Mouse (Mus musculus): ENCODE data around the gene Akr7a5.
A peak's percentile ranks its signal among the peaks of the same experiment; 100 is the strongest.

Gene Akr7a5

DNA sequence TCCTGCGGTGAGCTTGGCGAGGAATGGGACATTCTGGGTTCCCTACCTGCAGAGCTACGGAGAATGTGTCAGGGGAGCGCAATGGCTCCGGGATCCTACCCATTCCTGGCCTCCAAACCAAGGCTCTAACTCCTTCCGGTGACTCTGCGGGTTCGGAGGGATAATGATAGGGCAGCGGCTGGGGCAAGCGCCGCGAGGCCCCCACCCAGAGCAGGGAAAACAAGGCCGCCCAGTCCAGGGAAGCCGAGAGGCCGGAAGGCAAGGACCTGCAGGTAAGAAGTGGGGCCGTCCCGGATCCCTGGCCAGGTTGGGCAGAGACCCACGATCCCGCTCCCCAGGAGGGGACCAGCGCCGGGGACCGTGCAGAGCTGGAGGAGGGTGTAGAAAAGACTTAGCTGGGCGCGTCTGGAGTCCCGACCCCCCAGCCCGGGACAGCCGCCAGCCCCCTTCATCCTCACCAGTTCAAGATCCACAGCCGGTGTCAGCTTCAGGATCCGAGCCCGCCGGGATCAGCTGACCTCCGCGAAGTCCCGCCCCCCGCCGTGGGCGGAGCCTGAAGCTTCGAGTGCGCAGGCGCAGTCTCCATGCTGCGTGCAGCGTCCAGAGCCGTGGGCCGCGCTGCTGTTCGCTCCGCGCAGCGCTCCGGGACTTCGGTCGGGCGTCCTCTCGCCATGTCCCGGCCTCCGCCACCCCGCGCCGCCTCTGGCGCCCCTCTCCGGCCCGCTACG, at the start of gene Akr7a5, which contains the start of gene Pqlc2:
Akr7a5 (plus strand) TSS at position 574 of the 728 bp plus-strand sequence.
Pqlc2 (minus strand) TSS at position 538 of the 728 bp plus-strand sequence.
- peak; percentile 93 for DNase-seq (ENCODE audit: extremely low read depth, insufficient read length, low spot score)

DNA sequence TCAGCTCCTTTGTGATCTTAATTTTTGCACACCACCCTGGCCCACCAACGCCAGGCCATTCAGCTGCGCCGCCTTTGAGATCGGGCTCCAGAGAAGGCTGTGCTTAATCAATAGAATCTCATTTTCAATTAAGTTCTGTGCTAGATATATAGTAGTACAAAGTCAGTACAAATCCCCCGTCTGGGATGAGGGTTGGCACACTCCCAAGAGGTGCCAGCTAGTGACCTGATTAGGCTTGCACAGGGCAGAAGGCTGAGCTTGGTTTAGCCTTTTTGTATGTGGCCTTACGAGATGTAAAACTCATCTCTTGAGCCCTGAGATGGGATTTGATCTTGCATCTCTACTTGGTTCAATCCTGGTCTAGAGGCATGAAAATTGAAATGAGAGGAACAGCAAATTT, 47.6 kb upstream of the Akr7a5 start:
- no peak for DNase-seq (ENCODE audit: extremely low read depth, insufficient read length, low spot score)

DNA sequence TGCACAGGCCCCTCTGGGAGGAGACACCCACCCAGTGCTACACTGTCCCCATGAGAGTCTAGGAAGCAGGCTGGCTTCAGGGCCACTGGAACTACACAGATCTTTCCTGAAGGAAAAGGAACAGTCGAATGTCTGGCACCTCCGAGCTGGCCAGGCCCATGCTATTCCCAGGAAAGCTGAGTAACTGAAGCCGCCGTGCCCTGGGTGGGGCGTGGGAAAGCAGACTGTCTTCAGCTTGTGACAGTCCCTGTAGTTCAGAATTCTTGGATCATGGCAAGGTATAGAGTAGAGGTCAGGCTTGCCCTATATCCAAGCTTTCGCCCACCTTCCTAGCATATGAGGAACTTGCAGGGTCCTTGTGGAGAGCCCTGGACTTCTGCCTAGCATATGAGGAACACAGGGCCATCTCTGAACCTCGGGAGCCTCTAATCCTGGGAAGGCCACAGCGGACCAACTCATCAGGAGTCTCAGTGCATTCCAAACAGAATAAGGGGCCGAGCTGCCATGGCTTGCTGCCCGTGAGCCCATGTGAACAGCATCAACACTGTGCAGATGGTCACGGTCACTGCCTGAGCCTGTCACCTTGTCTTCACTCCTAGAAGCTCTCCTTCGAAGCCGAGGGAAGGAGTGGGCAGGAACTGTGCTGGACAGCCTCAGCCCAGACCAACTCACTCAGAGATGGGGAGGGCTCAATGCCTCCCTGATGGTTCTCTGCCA, 44.6 kb upstream of the Akr7a5 start:
- no peak for DNase-seq (ENCODE audit: extremely low read depth, insufficient read length, low spot score)

DNA sequence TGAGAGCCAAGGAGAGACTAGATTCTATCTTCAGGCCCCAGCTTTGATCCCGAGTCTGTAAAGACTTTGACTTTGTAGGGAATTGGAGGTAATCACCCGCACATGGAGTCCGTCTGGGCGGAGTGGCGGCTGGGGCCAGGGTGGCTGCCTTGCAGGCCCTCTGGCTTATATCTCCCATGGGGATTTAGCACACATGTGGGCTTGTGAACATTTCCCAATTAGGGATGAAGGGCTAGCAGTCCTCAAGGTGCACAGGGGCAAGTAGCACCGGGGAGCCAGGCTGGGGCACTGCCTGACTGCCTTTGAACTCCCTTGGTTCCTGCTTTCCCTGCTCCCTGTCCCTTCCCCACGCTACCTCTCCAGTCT, 44.1 kb upstream of the Akr7a5 start:
- DNase-seq (ENCODE audit: extremely low read depth, insufficient read length, low spot score) = no peak

DNA sequence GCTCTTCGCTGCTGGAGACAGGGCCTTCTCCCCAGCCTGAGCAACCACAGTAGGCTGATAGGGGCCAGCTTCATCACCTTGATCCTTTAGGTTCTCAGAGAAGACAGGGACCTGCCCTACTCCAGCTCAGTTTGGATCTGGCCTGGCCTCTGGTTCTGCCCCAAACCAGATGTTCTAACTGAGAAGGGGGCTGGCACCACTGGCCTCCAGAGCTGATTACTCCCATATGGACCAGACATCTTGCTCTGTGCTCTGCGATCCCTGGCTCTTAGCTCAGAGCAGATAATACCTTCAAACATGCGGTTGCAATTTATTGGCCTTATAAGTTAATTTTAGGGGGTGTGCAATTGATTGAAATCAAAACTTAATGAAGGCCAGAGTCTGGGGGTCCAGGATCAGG, 43.2 kb upstream of the Akr7a5 start:
- DNase-seq (ENCODE audit: extremely low read depth, insufficient read length, low spot score) = no peak

DNA sequence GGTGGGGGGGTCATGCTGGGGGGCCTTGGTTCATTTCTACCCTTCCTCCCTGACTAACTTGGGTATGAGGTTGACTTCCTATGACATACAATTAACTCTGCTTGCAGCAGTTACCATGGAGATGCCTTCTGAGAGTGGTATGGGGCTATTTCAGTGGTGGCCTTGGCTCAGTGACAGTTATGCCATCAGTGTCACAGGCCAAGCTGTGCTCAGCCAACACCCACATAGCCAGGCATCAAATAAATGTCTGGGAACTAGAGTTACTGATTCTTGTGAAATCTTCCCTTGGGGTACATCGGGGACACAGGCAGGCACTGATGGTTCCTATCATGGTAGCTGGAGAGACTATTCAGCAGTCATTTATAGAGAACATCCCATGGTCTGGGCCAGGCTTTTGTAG, 42.3 kb upstream of the Akr7a5 start:
- DNase-seq (ENCODE audit: extremely low read depth, insufficient read length, low spot score) = no peak

DNA sequence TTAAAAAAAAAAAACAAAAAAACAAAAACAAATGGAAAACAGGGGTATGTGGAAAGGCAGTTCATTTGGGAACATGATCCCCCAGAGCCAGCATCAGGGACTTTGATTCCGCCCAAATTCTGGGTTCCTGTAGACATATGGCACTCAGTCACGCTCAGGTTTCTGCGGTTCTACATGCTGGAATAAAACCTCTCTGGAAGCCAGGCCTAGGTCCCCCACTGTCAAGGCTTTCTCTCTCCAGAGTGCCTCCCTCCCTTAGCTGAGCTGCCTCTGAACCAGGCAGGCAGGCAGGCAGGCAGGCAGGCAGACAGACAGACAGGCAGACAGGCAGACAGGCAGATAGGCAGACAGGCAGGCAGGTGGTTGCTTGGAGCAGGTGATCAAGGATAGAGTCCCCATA, 40.4 kb upstream of the Akr7a5 start:
- no peak for DNase-seq (ENCODE audit: extremely low read depth, insufficient read length, low spot score)

DNA sequence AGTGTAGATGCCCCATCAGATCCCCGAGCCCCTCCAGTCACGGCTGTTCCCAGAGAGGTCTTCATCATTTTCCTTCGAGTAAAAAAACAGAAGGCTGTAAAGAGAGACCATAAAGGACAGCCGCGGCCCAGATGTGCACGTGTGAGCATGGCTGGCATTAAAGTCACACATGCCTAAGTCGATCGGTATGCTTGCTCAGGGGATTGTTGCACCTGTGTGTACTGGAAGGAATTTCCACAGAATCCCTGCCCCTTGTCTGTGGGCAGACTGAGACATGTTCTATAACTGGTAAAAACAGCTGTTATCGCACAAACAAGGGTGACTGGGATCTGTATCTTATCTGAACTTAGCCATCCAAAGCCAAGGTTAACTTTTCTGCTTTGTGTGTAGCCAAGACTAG, 39.0 kb upstream of the Akr7a5 start:
- DNase-seq (ENCODE audit: extremely low read depth, insufficient read length, low spot score) = no peak

DNA sequence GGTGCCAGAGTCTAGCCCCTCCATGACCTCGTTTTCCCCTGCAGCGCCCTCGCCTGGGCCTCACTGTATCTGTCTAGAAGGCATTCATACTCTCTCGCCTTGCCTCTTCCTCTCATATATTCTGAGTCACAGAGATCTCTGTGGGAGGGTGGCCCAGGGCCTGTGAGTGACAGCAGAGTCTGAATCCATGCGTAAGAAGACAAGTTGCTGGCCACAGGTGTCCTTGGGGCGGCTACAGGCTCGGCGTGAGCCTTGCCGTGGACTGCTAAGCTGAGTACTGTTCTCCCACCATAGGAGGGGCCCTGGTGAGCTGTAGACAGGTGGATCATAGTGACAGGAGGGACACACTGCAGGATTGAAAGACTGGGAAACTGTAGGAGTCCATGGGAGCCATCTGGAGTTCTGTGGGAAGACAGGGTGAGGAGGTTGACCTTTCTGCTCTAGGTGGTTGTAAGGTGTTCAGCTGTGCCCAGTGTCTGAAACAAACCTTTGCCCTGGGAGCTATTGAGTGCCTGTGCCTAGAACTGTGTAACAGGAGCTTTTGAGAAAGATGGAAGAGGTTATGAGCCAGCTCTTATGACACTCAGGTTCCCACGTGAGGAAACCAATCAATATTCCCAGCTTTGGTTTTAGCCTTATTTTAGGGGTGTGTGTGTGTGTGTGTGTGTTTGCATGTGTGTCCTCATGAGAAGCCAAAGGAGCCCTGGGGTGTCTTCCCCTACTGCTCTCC, 37.4 kb upstream of the Akr7a5 start:
- no peak for DNase-seq (ENCODE audit: extremely low read depth, insufficient read length, low spot score)

DNA sequence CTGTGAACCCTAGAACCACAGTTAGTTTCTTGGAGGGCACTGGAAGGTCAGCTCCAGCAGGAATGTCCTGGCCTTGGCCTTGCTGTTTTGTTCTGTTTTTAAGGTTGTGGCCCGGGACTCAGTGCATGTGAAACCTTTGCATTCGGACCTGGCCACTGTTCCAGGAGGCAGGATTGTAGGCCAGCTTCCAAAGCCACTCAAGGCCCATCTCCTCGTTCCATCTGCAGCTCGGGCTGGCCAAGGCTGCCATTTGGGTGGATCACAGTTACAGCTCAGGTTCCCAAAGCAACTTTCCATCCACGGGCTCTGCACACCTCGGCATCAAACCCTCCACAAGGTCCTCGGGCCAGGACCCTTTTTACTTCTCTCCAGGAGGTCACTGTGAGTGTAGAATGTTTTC, 36.0 kb upstream of the Akr7a5 start:
- DNase-seq (ENCODE audit: extremely low read depth, insufficient read length, low spot score) = no peak

DNA sequence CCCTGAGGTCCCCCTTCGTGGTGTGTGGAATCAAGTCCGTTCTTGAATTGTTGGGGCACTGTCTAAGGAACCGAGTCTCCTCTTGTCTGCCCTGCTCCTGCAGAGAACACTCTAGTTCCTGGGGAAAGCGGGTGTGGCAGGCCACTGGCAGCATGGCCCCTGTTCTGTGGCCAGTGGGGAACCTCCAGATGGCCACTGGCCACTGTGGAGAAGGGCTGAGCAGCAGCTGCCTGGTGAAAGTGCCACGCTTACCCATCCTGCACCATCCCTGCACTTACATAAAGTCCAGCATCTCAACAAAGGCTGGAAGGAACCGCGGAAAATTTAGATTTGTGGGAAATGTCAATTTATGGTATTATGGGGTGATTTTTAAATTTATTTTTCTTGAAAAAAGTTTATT, 34.1 kb upstream of the Akr7a5 start:
- no peak for DNase-seq (ENCODE audit: extremely low read depth, insufficient read length, low spot score)

DNA sequence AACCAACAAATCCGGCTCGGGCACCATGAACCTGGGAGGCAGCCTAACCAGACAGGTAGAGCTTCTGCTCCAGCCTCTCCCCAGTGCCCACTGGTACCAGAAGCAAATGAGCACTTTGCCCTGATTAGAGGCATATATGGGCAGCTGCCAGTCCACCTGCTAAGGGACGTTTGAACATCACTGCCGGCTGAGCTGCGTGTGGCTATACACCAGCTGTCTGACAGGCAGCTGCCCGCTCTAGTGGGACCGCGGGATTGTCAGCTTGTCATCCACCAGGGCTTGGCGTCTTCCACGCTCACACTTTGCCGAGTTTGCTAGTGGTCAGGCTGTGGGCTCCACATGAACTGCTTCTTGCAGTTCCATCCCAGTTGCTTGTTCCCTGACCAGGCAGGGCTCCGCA, 30.0 kb upstream of the Akr7a5 start:
- DNase-seq (ENCODE audit: extremely low read depth, insufficient read length, low spot score) = no peak

DNA sequence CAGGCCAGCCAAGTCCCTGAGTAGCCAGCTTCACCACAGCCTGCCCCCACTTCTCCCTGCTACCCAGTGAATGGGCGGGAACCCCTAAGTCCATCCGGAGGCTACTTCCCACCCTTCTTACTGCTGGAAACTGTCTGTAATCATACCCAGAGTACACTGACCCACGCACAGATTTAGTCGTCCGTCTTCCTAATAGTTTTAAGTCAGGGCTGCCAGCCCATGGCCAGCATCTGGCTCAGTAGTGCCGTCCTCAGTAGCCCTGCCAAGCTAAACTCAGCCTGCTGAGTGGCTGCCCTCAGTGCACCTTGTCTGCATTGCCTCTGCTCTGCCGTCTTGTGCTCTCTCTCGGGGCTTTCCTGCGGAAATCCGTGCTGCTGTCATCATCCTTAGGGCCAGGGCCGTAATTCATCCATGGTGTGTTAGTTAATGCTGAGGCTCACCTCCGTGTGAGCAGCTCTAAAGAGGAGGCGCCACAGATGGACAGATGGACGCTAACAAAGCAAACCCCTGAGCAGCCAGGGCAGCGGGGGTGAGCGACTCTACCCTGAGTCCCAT, 28.7 kb upstream of the Akr7a5 start:
- DNase-seq (ENCODE audit: extremely low read depth, insufficient read length, low spot score) = no peak

DNA sequence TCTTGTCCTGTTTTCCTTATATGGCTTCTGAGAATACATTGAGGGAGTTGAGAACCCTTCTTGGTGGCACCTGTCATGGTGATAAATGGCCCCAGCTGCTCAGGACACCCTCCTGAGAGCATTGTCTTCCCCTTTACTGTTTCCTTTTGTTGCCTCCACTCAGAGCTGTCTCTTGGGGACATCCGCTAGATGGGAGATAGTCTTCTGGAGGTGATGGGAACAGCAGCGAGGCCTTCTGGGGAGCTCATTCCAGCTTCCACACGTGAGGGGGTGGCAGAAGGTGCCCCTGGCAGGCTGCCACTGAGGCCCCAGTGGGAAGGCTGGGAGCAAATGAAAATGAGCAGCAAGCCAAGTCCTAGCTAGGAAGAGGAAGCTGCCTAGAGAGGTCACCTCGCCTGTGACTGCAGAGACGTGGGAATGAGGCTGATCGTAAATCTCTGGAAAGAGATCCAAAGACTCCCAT, 27.6 kb upstream of the Akr7a5 start:
- DNase-seq (ENCODE audit: extremely low read depth, insufficient read length, low spot score) = no peak

DNA sequence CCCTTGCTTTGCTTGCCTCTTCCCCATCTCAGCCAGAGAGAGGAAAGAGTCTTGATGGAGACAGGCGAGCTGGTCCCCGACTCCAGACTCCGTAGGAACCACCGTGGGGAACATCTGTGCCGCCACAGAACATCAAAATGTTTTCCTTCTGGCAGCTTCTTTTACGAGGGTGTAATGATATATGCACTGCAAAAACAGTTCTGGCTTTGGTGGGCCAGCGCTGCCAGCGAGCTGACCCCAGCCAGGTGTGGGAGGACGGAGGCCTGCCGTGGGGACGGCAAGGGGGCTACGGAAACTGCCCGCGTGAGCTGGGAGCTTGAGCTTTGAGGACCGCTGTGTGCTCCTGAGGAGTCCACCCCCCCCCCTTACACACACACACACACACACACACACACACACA, 25.7 kb upstream of the Akr7a5 start:
- no peak for DNase-seq (ENCODE audit: extremely low read depth, insufficient read length, low spot score)

DNA sequence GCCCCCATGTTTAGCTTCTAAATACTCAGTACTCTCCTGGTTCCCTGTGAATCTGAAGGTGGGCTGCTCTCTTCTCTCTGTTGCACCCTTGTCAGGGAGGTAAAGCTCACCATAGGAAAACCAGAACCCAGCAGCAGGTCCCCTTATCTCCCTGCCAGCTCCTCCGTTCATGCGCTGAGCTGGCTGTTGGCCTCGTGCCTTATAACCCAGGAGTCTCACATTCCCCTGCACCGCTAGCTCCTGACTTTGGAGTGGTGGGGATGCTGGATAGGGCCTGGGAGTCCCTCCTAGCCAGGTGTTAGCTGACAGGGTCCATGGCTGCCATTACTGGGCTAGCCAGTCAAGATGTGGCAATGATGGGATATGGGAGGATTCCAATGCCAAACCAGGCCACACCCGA, 24.3 kb upstream of the Akr7a5 start:
- no peak for DNase-seq (ENCODE audit: extremely low read depth, insufficient read length, low spot score)

DNA sequence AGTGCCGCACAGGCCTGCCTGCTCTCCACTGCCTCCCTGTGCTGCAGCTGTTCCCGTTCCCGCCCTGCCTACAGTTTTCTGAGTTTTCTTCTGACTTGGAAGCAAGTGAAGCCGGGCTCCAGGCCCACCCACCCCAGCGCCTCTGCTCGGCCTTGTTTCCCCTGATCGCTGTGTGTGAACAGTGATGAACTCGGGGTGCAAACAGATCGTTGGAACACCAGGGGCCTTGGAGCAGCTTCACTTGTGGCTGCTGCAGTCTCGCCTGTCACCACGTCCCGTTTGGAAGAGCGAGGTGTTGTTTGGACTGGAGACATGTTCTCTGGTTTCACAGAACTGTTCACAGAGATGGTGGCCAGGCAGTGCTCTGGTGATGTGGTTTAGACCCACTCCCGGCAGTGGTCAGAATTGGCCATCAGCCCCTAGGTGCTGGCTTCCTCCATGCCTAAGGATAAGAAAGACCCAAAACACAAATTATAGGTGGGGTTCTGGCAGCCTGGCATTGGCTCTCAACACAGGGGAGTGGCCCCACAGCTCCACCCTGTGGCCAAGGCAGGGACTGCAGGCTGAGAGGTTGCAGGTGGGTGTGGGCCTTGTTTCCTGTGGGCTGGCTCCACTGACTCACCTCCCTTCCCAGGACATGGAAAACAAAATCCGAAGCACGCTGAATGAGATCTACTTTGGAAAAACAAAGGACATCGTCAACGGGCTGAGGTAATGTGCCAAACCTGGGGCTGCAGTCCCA, 23.3 kb upstream of the Akr7a5 start:
- peak; percentile 69 for DNase-seq (ENCODE audit: extremely low read depth, insufficient read length, low spot score)

DNA sequence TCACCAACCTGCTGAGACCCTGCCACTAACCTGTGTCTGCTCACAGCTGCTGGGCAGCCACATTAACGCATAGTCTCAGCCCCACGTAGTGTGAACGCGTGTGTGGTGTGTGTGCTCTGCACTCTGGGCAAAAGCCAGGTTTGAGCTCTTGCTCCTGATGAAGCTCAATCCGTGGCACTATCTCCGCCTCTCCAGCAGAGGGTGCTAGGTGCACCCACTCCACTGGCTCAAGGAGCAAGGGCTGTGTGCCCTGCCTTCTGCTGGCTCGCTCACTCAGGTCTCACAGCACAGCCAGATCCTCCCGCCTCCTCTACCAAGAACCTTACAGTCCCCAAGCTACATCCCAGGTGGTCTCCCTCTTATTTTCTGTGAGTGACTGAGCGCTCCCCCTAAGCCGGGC, 21.5 kb upstream of the Akr7a5 start:
- no peak for DNase-seq (ENCODE audit: extremely low read depth, insufficient read length, low spot score)

DNA sequence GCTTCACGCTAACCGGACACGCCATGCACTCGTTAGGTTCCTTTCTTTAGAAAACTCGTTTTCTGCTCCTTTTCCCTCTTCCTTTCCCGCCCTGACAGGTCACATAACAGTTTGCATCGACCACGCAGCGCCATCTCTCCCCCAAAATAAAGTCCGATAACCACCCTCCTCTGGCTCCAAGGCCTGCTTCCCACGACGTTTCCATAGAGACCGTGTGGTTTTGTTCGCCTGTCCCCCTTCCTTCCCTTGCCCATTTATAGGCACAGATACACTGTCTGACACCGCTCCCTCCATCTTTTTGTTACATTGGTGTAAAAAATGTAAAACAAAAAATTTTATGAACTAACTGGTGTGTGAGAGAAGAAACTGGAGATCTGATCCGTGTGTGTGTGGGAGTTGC, 19.4 kb upstream of the Akr7a5 start:
- DNase-seq (ENCODE audit: extremely low read depth, insufficient read length, low spot score) = no peak

DNA sequence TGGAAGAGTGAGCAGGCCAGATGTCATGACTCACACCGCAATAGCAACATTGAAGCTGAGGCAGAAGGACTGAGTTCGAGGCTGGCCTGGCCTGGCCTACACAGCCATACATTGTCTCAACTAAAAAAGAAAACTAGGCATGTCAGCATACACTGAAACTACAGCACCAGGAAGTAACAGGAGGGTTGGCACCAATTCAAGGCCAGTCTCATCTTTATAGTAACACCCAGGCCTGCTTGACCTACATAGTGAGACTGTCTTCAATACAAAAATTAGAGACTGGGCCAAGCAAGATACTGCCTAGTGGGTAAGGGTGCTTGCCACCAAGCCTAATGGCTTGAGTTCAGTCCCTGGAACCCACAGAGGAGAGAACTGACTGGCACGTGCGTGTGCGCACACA, 18.5 kb upstream of the Akr7a5 start:
- no peak for DNase-seq (ENCODE audit: extremely low read depth, insufficient read length, low spot score)

DNA sequence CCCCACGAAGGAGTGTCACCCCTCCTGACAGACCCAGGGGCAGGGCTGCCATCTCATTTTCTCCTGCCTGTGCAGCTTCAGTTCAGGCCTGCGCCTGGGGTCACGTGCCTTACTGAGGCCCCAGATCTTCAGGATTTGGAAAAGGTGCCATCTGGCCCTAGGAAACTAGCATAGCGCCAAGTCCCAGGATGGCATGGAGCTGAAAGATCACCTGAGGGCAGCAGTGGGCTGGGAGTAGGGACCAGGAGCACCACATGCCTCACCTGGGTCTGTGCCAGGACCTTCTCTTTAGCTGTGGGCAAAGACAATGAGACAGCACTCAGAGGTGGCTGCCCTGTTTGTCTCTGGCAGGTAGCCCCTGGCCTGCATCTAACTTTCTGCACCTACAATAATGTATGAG, 13.0 kb upstream of the Akr7a5 start:
- no peak for DNase-seq (ENCODE audit: extremely low read depth, insufficient read length, low spot score)

Measured in 3134 (cell line).